Mouse (Mus musculus): ENCODE data around the gene Cdyl2.

Gene Cdyl2

DNA sequence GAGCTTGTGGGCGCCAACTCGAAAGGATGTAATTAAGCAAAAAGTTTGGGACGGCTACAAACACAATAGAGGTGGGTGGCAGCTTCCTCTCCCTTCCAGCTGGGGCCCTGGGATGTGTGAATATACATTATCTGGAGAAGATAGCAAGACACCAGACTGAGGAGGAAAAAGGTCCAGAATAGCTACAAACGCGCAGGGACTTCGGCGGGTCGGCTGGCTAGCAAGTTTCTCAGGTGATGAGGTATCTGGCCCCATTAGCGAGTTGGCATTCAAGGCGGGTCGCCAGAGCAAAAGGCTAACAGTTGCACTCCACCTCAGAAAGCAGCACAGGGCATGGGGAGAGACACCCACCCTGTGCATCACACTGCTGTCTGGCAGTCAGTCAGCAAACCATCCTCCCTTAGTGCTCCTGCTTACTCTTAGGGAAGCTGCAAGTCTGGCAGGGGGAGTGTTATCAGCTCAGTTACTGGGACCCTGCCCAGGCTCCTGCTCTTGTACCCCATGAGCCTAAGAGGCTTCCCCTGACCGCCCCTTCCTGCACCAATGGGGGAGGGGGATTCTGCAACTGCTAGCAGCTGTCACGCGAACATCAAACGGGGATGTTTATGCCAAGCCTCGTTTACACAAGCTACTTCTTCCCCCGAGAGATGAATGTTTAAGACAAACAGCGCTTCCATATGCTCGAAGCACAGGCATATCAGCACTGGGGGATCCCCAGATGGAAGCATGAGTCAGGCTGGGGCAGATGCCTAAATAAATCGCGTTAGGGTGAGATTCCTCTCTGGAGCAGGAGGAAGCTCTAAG, 111.4 kb downstream of the Cdyl2 start:
- DNase-seq = peak; percentile 29 to 41

DNA sequence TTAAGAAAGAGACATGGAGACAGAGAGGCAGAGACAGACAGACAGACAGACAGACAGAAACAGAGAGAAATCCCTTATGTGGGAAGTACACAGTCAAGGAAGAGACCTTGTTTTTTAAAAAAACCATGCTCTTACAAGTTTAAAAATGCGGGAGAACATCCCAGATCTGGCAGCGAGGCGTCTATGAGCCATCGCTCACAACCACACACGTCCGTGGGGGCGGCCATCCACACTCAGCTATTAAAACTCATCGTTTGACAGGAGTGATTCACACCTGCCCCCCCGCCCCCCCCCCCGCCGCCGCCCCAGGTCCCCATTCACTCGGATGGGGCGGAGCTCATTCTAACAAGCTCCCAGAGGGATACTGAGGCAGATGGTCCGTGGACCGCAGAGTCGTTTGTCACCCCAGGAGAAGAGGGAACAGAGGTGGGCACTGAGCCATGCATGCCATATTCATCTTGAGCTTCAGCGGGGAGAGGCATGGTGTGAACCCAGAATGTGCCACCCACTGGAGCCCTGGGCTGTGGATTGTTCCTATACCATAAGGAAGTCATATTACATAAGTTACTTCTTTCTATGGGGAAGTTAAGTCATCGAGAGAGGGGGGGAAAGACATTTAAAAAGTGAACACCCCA, 113.0 kb downstream of the Cdyl2 start:
- no peak for DNase-seq

DNA sequence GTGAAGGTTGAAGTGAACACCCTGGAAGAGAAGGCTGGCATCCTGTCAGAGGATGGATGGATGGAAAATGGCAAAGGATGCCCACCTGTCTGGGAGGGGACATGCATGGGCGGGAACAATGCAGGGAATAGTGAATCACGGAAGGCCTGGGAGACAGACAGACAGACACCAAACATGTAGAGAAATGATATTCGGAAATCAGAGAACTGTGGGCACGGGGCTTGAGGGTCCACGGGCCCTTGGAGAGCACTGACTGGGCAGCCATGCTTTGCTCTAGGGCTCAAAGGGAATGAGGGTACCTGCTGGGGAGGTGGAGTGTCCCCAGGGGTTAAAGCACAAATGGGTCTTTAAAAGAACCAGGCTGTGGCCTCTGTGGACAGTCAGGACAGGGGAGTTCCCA, 113.6 kb downstream of the Cdyl2 start:
- no peak for DNase-seq

DNA sequence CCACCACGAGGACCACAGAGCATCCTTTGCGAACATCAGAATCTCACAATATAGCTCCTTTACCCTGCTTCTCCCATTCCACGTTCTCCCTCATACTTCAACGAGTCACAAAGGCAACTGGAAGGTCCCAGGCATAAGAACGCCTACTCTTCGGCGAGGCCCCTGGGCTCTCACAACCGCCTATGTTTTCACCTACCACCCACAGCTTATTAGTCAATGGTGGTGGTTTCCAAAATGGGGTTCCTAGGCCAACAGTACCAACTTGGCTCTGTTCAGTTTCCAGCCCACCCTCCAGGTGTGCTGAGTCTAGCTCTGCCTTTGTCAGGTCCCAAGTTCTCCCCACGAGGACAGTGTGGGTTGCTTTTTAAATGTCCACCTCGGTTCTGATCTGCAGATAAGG, 114.0 kb downstream of the Cdyl2 start:
- no peak for DNase-seq

DNA sequence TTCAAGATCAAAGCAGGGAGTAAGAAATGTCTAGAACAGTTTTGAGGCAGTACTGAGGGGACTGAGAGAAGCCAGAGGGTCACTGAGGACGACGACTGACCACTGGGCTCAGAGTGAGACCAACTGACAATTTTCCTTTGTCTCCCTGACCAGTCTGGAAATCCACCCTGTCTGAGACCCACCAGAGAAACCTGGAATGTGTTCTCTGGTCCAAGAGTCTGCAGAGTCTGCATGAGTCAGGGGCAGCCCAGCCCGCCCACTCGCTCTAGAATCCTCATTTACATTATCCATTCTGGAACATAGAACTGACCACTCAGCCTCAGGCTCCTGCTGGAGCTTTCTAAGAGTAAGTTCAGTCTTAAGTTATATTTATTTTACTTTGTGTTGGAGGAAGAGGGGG, 114.9 kb downstream of the Cdyl2 start:
- DNase-seq = no peak

DNA sequence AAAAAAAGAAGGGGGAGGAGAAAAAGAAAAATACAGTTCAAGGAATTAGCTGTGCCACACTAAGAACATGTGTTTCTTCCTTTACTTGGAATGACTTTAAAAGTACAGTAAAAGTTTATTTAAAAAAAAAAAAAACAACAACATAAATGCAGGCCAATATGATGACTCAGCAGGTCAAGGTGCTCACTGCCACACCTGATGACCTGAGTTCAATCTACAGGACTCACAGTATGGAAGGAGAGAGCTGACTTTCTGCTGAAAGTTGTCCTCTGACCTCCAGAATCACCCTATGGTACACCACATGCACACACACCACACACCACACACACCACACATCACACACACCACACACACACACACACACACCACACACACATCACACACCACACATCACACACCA, 116.4 kb downstream of the Cdyl2 start:
- DNase-seq = no peak

DNA sequence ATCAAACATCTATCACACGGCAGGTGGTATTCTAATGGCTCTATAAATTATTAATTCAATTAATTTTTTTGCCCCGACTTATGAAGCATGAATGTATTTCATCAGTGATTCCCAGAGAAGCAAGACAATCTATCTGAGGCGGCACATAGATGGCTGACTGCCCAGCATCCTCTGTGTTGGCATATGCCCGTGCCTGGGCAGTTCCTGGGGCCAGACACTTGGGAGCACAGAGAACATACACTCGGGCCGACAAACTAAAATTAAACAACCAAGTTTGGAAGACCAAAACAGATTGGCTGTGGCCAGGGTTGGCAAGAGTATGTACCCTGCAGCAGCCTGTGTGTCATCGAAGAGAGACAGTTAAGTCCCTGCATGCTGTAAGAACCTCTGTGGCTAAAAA, 117.9 kb downstream of the Cdyl2 start:
- DNase-seq = no peak

DNA sequence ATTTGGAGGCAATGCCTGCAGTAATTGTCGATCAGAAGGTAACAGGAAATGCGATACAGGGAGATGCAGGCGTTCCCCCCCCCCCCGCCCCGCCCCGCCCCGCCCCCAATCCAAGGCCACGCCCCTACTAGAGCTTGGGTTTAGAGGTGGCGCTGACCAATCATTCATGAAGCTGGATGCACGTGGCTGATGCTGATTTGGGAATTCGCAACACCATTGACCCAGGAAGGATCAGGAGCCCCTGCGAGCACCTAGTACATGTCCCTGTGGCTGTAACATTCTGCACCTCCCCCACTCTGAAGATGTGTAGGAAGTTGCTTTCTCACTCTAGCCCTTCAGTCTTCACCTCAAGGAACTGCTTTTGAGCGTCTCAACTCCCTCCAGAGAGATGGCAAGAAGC, 126.6 kb downstream of the Cdyl2 start:
- DNase-seq = no peak

DNA sequence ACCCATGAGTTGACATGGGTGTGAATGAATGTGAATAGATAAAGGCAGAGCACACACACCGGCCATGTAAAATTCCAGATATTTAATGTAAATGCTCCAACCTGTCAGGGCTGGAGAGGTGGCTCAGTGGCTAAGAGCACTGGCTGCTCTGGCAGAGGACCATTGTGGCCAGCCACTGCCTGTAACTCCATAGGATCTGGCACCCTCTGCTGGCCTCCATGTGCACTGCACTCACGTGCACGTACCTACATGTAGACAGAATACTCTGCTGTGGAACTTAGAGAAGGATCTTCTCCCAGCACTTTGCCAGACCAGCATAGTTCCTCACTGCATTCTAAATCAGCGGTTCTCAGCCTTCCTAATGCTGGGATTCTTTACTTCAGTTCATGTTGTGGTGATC, 130.0 kb downstream of the Cdyl2 start:
- DNase-seq = peak; percentile 50 to 55

DNA sequence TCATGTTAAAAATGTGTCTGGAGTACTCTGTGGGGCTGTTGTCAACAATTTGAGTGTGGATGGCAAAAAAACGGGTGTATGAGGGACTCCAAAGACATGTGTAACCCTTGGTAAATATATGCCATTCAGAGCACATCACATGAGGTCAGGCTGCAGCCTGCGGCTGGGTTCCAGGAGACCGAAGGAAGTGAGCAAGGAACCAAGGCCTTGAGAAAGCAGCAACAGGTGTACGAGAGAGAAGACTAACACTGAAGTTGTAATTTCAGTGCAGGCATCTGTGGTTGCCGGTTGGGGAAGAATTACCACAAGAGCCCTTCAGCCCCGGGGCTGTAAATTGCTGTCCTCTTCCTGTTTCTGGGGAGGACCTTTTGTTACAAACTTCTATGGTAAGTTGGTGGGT, 133.1 kb downstream of the Cdyl2 start:
- DNase-seq = peak; percentile 54 to 71

DNA sequence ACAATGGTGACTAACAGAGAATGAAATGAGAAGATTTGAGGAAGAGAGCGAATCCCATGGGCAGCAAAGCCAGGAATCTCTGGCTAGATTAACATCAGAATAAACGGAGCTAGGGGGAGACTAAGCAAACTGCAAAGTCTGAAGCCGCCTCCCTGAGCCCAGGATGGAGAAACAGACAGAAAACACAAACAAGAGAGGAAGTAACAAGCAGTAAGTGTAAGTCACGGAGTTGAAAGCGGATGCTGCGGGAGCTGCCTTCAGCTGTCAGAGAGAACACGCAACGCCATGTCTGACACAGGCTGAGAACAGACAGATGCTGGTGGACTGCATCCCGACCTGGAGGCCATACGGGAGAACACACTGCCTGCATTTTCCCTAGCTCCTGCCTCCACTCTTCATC, 141.6 kb downstream of the Cdyl2 start:
- peak; percentile 29 to 45 for DNase-seq

DNA sequence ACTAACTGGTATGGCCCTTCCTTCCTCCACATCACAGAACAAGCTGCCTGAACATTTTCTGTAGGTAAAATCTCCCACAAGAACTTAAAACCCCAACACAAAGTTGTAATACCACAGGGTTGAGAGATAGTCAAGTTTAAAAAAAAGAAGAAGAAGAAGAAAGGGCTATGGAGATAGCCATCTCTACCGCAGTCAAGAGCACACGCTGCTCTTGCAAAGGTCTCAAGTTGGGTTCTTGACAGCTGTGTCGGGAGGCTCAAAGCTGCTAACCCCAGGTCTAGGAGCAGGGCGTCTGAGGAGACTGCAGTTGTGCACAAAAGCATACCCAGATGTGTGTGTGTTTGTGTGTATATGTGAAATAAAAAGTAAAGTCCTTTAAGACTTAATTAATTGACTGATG, 142.2 kb downstream of the Cdyl2 start:
- DNase-seq = peak; percentile 49 to 75

DNA sequence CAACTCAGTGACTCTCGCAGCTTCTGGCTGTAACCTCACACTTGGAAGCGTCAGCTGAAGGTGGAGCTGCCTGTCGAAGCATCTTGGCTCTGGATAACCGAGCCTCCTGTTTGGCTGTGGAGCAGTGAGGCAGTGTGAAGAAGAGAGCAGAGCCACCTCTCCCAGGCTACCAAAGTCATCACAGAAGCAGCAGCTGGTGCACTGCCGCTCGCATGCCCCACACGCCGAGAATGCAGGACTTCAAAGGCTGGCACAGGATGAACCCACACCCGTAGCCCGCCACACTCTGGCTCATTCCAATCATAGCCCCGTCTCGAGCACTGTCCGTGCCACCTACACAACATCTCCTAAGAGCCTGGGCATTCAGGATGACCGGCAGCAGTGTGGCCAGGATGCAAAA, 142.7 kb downstream of the Cdyl2 start:
- peak; percentile 75 to 84 for DNase-seq

DNA sequence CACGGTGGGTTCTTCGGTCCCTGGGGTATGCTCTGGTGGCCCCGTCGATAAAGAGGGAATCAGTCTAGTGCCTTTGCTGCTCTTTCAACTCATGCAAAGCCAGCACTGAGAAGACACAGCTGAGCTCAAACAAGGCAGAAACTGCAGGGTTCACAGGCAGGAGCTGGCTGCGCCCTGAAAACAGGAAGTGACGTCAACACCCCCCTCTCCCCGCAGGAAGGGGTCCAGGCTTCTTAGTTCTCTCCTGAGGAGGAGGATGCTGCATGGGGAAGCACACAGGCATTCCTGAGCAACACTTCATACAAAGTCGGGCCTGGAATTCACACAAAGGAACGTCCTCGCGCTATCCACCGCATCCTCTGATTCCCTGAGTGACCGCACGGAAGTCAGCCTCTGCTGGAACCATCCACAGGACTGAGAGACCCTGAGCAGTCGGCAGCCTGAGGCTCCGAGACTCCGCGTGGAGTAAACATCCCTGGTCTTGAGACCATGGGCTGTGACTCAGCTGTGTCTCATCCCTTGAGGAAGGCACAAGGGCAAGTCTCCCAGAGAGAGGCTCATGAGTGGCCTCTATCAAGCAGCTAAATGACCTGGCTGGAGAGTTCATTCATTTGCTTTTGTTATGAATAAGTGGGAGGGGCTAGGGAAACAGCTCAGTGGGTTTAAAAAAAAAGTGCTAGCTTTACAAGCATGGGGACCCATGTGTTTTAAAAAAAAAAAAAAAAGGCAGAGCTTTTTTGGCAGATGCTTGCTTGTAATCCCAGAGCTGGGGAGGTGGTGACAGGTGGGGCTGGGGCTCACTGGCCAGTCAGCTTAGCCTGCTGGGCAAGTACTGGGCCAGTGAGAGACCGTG, 144.9 kb downstream of the Cdyl2 start:
- peak; percentile 78 to 89 for DNase-seq

DNA sequence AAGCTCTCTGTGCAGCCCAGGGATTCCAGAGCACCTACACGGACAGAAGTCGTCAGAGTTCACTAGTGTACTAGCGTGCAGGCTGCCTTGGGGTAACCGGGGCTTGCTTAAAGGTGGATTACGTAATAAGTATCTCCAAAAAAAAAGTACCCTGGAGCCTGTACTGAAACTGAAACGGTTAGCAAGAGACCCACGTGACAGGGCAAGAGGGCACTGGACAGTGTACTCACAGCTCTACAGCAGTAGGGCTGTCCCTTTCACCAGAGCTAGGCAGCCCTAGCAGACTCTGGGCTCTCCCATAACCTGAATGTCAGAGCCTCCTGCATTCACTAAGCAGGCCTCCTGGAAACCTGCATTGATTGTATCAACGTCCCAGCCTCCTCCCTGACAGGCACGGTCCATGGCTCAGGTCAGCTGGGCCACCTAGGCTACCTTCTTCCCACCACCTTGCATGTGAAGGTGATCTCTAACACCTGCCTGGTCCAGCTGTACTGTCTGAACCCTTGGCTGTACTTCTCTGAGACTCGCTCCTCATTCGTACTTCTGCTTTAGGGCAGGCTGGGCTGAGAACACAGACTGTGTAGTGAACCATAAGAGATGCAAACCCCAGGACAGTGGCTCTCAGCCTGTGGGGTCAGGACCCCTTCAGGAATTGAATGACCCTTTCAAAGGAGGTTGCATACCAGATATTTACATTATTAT, 151.3 kb downstream of the Cdyl2 start:
- DNase-seq = no peak

DNA sequence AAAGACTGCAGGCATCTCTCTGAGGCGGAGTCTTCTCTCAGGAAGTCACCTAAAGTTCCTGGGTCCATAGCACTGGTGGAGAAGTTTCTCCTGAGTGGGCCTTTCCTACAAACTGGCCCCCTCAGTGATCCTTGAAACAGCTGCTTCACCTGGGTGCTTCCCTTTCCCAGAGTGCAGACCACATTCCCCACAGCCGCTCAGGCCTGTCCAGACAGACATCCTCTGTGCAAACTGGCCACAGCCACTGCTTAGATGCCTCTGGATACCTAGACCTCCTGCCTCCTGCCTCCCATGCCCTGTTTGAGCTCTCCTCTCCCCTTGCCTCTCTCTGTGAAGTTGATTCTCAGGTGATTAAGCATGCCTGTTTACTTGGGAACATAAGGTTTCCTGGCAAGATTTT, 156.1 kb downstream of the Cdyl2 start:
- no peak for DNase-seq

DNA sequence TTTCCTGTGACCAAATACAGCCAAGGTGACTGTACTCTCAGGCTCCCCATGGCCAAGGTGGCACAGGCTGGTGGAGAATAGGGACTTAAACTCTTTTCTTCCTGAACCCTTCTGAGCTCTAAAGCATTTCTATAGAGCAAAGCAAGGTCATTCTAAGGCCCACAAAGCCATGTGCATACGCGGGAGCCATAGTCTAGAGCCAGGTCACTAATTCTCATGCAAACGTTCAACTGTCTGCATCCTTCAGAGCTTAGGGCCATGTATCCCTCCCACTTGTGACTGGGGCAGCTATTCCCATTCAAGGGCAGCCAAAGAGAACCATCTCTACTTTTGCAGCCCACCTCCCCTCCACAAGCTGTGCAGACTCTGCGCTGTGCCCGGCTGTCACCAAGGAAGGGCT, 159.7 kb downstream of the Cdyl2 start:
- DNase-seq = no peak

DNA sequence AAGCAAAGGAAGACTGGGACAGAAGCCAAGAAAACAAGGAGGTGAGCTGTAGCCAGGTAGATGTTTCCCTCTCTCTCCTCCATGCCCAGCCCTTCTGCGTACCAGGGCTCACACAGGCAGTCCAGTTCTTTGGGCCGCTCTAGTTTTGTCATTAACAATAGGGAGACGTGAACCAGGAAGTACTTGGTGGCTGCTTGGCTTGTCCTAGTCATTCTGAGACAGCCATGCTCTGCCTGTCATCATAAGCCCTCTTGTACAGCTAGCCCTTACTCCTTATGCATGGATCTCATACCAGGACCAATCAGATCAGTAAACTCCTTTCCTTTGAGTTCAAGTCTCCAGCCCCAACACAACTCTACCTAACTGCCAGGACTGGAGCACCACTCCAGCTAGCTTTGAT, 180.0 kb downstream of the Cdyl2 start:
- DNase-seq = no peak

DNA sequence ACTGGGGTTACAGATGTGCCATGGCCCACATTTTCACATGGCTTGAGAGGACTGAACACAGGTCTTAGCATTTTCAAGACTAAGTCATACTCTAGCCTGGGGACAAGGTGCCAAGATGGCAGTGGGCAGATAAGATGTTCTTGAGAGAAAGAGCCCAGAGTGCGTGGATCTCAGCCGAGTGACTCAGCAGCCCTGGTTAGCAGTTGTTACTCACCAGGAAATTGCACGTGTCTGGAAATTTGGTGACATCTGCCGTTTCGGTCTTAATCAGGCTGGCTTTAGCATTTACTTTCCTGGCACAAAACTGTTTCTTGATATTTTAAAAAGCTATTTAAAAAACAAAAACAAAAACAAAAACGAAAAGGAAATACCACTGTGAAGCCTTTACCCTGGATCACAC, 180.5 kb downstream of the Cdyl2 start:
- DNase-seq = no peak

DNA sequence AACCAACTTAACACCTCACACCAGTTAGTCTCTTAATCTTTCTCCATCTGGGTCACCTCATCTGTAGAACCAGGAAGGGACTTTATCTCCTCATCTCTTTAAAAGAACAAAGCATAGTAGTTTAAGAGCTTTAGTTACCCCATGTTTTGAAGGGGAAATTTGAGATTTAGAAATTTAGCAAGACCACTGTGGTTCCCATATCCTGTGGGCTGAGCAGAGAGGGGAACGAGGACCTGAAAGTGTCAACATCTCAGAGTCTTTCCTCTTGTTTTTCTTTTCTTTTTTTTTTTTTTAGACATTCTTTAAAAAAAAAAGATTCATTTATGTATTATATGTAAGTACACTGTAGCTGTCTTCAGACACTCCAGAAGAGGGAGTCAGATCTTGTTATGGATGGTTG, 189.4 kb downstream of the Cdyl2 start:
- DNase-seq = no peak

DNA sequence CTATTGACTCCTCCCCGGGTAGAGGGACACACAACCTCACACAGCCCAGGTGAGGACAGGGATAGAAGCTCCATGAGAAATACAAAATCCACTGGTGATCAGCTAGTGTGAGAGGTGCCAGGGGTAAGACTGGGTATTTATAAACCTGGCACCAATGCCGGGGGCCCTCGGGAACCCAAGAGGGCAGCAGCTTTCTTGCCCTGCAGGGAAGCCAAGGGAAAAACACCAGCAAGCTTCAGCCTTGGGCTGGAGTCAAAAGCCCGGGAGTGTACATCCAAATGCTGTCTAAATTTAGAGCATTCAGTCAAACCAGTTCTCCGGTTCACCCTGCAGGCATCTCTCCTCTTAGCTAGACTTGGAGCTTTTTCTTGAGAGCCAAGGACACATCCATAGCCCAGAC, 189.9 kb downstream of the Cdyl2 start:
- DNase-seq = no peak

DNA sequence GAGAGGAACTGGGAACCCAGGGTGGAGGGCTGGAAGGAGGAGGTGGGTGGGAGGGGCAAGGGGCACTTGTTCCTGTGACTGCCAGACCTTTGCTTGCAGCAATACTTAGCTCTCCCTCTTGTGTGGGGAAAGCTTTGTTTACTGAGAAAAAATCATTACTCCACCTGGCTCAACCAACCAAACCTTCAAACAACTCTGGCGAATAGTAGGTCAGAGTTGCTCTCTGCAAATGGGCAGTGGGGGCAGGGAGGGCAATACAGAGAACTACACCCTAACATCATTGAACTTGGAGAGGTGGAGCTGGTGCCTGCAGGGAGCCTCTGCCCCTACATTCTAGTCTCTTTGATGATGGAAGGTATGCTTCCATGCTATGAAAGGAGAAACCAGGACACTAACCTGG, 192.7 kb downstream of the Cdyl2 start:
- no peak for DNase-seq

DNA sequence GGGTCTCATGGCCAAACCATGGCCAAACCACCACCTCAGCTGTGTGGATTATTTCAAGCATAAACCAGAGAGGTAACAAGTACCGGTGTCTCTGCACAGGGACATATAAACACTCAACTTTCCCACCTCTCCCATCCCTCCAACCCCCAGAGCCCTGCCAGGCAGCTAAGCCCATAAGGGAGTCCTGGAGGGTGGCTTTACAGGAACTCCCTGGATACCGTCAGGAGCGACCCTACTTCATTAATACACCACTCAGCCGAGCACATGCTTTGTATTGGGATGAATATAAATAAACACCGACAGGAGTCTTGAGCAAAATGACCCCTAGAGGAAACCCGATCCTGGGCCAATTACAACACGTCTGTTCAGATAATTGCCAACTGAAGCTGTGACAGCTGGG, 194.0 kb downstream of the Cdyl2 start:
- DNase-seq = no peak

Data from thymus, postnatal 36 days (tissue).